Mouse (Mus musculus) lung, embryonic 15.5 days (tissue): ENCODE results near the gene Irs2. TPM values are rescaled to one million over a fixed set of nuclear protein-coding genes. Genes with fewer than 3 reads are reported as not detected.

Source experiments
- ATAC-seq: fragments of 200-750 bp; cut with Nextera tagmentation; 2 replicates; pipeline ENCODE4 v1.8.0; 2017; ENCODE audit warnings: moderate number of reproducible peaks, borderline replicate concordance; ENCODE audit not compliant: low FRiP score, low TSS enrichment; ENCODE audit errors: extremely low read depth
- H3K27ac ChIP-seq: fragments of 300-500 bp; sonication (generic); 2 replicates; pipeline ENCODE4 v1.5.1; 2015; ENCODE audit warnings: moderate library complexity, mild to moderate bottlenecking, inconsistent platforms
- H3K27me3 ChIP-seq: fragments of 300-500 bp; sonication (generic); 2 replicates; pipeline ENCODE4 v1.6.1; 2015; ENCODE audit warnings: inconsistent platforms
- H3K36me3 ChIP-seq: fragments of 300-500 bp; sonication (generic); 2 replicates; pipeline ENCODE4 v1.6.1; 2015; ENCODE audit warnings: inconsistent platforms
- H3K4me1 ChIP-seq: fragments of 300-500 bp; sonication (generic); 2 replicates; pipeline ENCODE4 v1.6.1; 2015; ENCODE audit warnings: inconsistent platforms
- H3K4me2 ChIP-seq: fragments of 300-500 bp; sonication (generic); 2 replicates; pipeline ENCODE4 v1.6.1; 2015; ENCODE audit warnings: inconsistent platforms, mild to moderate bottlenecking, moderate library complexity
- H3K4me3 ChIP-seq: fragments of 300-500 bp; sonication (generic); 2 replicates; pipeline ENCODE4 v1.5.1; 2015; ENCODE audit warnings: mild to moderate bottlenecking, inconsistent platforms
- H3K9ac ChIP-seq: fragments of 300-500 bp; sonication (generic); 2 replicates; pipeline ENCODE4 v1.6.1; 2015; ENCODE audit warnings: inconsistent platforms
- H3K9me3 ChIP-seq: fragments of 300-500 bp; sonication (generic); 2 replicates; pipeline ENCODE4 v1.6.1; 2016; ENCODE audit warnings: inconsistent platforms
- WGBS: fragments of 180-500 bp; shearing (Covaris S2); methylation state at CpG from one replicate; pipeline ENCODE4 v1.1.7; 2015; 5-methylcytosine and 5-hydroxymethylcytosine counted together
- polyA plus RNA-seq: library from polyadenylated mRNA; unstranded; fragments of >200 nt; fragmentation: Nextera tagmentation; extraction: Ambion mirVana; gene quantifications from 2 replicates; pipeline ENCODE4 v1.2.1, GENCODE M21; 2015

Irs2 gene
- polyA plus RNA-seq, 1 experiment from 2014 or later = 4.1 TPM

DNA sequence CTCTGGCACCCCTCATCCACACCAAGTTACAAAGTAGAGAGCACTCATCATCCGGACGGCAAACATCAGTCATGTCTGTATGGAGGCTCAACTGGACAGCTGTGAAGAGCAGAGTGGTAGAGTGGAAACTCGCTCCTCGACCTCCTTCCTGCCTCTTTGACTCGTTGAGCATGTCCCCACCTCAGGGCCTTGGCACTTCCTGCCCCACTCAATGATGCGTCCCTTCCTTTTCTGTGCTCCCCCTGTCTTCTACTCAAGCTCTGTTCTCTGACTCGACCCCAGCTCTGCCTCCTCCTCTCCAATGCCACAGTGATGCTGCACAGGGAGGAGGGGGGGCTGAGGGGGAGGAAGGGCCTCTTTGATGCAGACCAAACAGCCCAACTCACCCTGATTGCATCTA is 28.3 kb downstream of the Irs2 start:
- Histone ChIP-seq H3K9me3 (no peaks in the 10 kb centered on the region), H3K36me3 (0 out of 2 replicates have a peak, but pooled peaks cover 2% of the 10 kb centered on the region), H3K9ac (no peak overlapping the region), H3K4me3 (no peak overlapping the region), H3K4me2 (no peak overlapping the region), H3K27ac (no peak overlapping the region; the same call in 1 of the 2 replicates), H3K4me1 (peaks cover 47% of the 10 kb centered on the region), H3K27me3 (no peaks in the 10 kb centered on the region; the same call in 1 of the 2 replicates)
- ATAC-seq = no peak
- 31% methylated on average over 7 of the region's 7 CpGs for WGBS

DNA sequence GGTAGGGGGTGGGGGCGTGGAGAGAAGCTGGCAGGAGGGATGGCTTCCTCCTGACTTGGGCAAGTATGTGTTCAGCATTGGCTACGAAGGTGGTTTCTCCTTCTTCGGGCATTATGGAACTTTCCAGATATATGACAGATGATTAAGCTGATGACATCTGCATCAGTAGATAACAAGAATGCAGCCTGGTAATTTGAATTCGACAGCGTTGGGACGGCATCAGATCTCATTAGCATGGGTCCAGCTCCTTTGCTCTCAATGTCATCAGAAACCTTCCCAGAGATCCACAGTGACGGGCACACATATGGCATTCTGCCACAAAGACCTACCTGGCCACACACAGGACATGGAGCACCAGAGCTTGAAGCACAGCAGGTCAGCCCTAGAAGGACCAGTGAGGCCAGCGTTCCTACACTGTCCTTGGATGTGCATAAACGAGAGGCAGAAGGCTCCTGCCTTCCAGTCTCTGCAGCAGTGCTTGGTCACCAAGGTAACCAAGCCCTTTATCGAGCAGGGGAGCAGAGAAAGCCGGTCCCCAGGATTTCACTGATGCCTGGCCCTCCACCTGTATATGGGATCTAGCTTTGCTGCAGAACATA is 29.0 kb downstream of the Irs2 start:
- Histone ChIP-seq H3K4me1 (peaks cover 53% of the 10 kb centered on the region), H3K9me3 (no peaks in the 10 kb centered on the region), H3K36me3 (0 out of 2 replicates have a peak, but pooled peaks cover 2% of the 10 kb centered on the region), H3K27ac (peak overlapping the region; percentile 93; the same call in 1 of the 2 replicates), H3K27me3 (no peaks in the 10 kb centered on the region; the same call in 1 of the 2 replicates), H3K9ac (no peak overlapping the region), H3K4me3 (no peak overlapping the region), H3K4me2 (no peak overlapping the region; the same call in 1 of the 2 replicates)
- no peak for ATAC-seq
- 60% methylated on average over 11 of the region's 11 CpGs for WGBS

DNA sequence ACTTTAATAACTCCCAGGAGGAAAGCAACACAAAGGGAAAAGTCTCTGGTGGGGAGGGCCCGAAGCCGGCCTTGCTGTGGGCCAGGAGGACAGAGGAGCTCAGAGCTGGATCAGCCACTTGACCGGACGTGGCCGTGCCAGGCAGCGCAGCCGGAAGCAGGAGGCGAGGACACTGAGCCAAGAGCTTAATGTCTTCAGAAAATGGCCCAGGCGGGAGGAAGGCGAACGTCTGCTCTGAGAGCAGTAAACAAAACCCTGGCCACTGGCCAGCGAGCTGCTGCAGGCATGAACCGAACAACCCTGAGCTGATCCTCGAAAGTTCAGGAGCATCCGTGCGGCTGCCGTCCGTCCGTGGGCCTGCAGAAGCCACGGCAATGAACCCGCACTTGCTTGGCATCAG is 29.9 kb downstream of the Irs2 start:
- 0 out of 2 replicates have a peak overlapping the region, but pooled peaks have one; percentile 11 for H3K9ac ChIP-seq
- H3K27ac ChIP-seq = peak overlapping the region; percentile 93
- no peak overlapping the region for H3K4me3 ChIP-seq
- H3K9me3 ChIP-seq = no peaks in the 10 kb centered on the region
- no peaks in the 10 kb centered on the region; the same call in 1 of the 2 replicates for H3K27me3 ChIP-seq
- 5% methylated on average over 21 of the region's 21 CpGs for WGBS
- peak; percentile 74 for ATAC-seq
- peak overlapping the region; percentile 21 for H3K4me2 ChIP-seq
- H3K4me1 ChIP-seq = peaks cover 61% of the 10 kb centered on the region
- H3K36me3 ChIP-seq = no peaks in the 10 kb centered on the region

DNA sequence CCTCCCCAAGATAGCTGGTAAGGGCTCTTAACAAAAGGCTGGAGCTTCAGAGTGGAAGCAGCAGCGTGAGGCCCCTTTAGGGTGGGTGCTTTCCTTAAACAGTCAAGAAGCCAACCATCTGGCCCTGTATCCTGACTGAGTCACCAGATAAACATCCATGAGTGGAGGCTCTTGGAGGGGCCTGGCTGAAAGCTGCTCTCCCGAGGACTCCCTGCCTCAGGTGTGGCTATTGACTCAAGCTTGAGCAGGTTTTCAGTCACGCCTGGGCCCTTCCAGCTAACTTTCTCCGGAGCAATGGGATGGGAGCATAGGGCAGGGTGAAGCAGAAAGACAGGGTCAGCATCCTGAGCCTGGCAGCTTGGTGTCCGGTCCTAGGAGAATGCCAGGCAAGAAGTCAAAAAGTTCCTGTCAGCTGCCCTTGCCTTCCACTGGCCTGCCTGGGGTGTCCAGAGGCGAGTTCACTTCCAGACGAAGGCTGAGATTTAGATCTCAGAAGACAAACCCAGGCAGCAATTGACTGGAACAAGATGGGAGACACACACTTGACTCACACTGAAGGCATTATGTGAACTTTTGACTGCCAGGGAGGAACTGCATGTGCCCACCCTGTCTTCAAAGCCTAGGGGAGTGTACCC is 30.4 kb downstream of the Irs2 start:
- H3K27ac ChIP-seq = peak overlapping the region; percentile 93
- H3K36me3 ChIP-seq = no peaks in the 10 kb centered on the region
- no peaks in the 10 kb centered on the region; the same call in 1 of the 2 replicates for H3K27me3 ChIP-seq
- H3K4me1 ChIP-seq = peaks cover 65% of the 10 kb centered on the region
- peak overlapping the region; percentile 21 for H3K4me2 ChIP-seq
- no peak overlapping the region for H3K9ac ChIP-seq
- 22% methylated on average over 7 of the region's 7 CpGs for WGBS
- peak; percentile 75 for ATAC-seq
- no peak overlapping the region for H3K4me3 ChIP-seq
- no peaks in the 10 kb centered on the region for H3K9me3 ChIP-seq

DNA sequence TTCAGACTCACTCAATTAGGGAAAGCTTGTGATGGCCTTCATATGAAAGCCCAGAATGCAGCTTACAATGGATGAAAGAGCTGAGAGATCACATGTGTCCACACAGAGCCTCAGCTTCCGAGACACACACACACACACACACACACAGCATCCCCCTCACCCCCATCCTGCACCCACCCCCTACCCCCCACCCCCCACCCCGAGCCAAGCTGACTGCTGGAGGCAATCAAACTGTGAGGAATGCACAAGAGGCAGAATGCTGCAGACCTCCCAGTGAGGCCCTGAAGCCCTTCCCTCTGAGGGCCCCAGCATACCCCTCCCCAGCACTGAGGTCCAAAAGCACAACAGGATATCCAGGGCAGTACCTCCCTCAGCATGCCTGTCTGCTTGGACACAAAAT is 33.6 kb downstream of the Irs2 start:
- H3K4me2 ChIP-seq = no peak overlapping the region
- ATAC-seq = 0 out of 2 replicates have a peak, but pooled peaks have one; percentile 15
- no peaks in the 10 kb centered on the region for H3K9me3 ChIP-seq
- no peak overlapping the region for H3K9ac ChIP-seq
- 13% methylated on average over 2 of the region's 2 CpGs for WGBS
- no peak overlapping the region for H3K4me3 ChIP-seq
- no peaks in the 10 kb centered on the region for H3K36me3 ChIP-seq
- H3K27ac ChIP-seq = peak overlapping the region; percentile 40
- peaks cover 73% of the 10 kb centered on the region for H3K4me1 ChIP-seq
- H3K27me3 ChIP-seq = no peaks in the 10 kb centered on the region; the same call in 1 of the 2 replicates

DNA sequence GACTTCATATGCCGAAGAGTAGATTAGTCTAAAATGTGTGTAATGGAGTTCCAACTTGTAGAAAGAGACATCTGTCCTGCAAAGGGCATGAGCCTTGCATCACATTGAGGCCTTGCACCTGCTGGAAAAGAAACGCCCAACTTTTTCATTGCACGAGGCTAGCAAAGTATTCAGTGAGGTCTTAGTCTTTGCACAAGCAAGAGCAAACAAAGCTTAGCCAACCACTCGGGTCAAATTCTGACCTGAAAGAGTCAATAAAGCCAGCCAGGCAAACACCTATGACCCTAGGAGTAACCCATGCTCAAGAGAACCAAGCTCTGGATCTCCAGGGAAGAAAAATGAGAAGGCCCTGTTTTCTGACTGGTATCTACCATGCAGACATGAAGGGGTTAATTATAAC is 34.1 kb downstream of the Irs2 start:
- Histone ChIP-seq H3K4me3 (no peak overlapping the region), H3K36me3 (no peaks in the 10 kb centered on the region), H3K4me2 (no peak overlapping the region), H3K4me1 (peaks cover 68% of the 10 kb centered on the region), H3K27ac (no peak overlapping the region), H3K27me3 (no peaks in the 10 kb centered on the region; the same call in 1 of the 2 replicates), H3K9ac (no peak overlapping the region), H3K9me3 (no peaks in the 10 kb centered on the region)
- 61% methylated on average over 4 of the region's 4 CpGs for WGBS
- ATAC-seq = no peak

DNA sequence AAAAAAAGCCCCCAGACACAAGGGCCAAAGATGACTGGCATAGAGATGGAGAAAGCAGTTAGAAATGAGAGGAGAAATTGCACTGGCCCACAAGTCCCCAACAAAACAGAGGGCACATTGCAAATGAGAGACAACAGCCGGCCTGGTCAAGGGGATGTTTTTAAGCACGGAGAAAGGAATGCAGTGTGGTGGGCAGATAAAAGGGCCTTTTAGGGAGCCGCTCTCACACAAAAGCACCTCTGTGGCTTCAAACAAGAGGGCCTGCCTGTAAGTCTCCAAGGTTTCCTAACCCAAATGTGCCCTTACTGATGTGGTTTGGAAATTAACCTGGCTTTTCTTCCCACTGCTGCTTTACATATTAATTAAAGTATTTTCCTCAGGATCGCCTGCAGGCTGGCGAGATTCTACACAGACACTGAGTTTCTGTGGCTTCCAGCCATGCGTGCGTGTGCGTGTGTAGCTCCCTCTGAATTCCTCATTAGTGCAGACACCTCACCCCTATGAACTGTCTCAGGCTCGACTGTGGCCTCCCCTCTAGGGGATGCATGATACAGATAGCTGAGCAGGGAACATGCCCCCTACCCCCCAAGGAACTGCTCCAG is 35.3 kb downstream of the Irs2 start:
- H3K4me2 ChIP-seq = no peak overlapping the region
- WGBS = 34% methylated on average over 9 of the region's 9 CpGs
- no peaks in the 10 kb centered on the region for H3K9me3 ChIP-seq
- H3K27me3 ChIP-seq = no peaks in the 10 kb centered on the region; the same call in 1 of the 2 replicates
- peak overlapping the region; percentile 20 for H3K27ac ChIP-seq
- peaks cover 63% of the 10 kb centered on the region for H3K4me1 ChIP-seq
- ATAC-seq = no peak
- H3K9ac ChIP-seq = no peak overlapping the region
- no peaks in the 10 kb centered on the region for H3K36me3 ChIP-seq
- no peak overlapping the region for H3K4me3 ChIP-seq

DNA sequence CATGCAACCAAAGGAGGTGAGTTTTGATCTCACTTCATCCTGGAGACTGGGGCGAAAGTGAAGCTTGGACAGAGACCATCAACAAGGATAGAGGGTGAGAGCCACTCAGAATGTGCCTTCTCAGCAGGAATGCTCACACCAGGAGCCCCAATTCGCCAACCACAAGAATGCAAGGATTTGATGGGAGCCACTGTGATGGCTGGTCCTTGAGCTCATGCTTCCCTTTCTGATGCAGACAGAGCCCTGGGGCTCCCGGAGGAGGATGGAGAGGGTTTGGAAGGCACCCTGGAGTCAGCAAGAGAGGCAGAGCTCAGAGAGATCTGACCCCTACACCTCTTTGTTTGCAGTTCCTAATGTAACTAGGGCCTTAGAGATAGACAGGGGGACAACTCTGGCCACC is 36.3 kb downstream of the Irs2 start:
- no peak for ATAC-seq
- no peak overlapping the region for H3K4me2 ChIP-seq
- peaks cover 56% of the 10 kb centered on the region for H3K4me1 ChIP-seq
- no peaks in the 10 kb centered on the region for H3K9me3 ChIP-seq
- no peak overlapping the region for H3K4me3 ChIP-seq
- peak overlapping the region; percentile 20 for H3K27ac ChIP-seq
- H3K27me3 ChIP-seq = no peaks in the 10 kb centered on the region; the same call in 1 of the 2 replicates
- H3K9ac ChIP-seq = no peak overlapping the region
- no peaks in the 10 kb centered on the region for H3K36me3 ChIP-seq
- WGBS = 61% methylated on average over 3 of the region's 3 CpGs

DNA sequence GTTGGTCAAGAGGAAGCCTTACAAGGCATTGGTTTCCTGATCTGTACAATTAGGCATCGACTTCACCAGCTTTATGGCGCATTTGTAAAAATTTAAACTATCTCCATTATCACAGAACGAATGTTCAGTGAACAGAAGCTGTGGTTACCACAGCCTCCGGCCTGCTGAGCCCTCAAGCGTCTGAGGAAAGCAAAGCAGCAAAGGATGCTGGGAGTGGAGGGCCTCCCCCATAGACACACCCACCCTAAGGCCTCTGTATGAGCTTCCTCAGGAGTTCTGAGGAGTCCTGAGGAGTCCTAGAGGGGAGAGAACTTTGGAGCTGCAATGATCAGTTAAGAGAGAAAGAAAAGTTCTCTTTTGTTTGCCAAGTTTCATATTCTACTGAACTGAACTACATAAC is 36.7 kb downstream of the Irs2 start:
- no peak overlapping the region for H3K4me3 ChIP-seq
- 83% methylated on average over 5 of the region's 5 CpGs for WGBS
- H3K27me3 ChIP-seq = no peaks in the 10 kb centered on the region; the same call in 1 of the 2 replicates
- H3K27ac ChIP-seq = no peak overlapping the region
- no peaks in the 10 kb centered on the region for H3K9me3 ChIP-seq
- no peak overlapping the region for H3K9ac ChIP-seq
- no peak overlapping the region for H3K4me2 ChIP-seq
- peaks cover 55% of the 10 kb centered on the region for H3K4me1 ChIP-seq
- ATAC-seq = no peak
- H3K36me3 ChIP-seq = no peaks in the 10 kb centered on the region

DNA sequence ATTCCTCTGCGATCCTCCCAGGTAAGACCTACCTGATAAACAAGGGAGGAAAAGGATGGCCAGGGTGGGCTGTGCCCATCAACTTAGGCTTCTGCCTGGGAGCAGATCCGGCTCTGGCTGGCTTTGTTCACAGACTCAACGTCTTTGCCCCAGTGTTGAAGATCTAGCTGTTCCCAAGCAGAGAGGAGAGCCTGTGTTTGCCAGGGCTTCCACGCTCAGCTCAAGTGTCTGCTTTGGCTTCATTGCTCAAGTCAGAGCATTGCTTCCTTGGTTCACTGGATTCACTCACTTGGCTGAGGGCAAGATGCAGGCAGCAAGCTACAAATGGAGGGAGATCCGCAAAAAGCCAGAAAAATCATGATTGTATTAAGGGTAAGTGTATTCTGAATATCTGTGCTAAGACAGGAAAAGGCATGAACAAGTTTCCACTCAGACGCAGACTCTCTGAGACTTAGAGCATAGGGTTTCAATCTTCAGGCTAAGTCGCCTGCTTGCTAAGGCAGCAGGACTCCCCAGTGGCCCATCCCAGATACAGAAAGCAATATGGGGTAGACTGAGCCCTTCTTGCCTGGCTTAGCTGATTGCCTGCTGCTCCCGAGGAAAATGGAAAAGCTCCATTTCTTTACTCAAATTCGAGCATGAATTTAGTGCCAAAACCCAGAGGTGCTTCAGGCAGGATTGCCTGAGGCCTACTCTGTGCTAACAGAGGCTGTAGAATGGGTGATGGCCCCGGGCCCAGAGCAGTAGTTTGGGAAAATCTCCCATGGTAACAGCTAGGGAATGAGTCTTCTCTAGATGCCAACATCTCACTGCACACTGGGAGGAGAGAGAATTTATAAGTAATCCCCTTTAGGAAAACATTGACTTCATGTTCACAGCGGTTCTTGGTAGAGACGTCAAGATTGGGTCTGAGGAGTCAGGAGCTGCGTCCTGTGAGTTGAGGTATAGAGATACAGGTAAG is 37.5 kb downstream of the Irs2 start:
- Histone ChIP-seq H3K9ac (no peak overlapping the region), H3K4me2 (no peak overlapping the region), H3K27me3 (no peaks in the 10 kb centered on the region), H3K9me3 (no peaks in the 10 kb centered on the region), H3K4me1 (peaks cover 54% of the 10 kb centered on the region), H3K27ac (peak overlapping the region; percentile 7; the same call in 1 of the 2 replicates), H3K36me3 (no peaks in the 10 kb centered on the region), H3K4me3 (no peak overlapping the region)
- WGBS = 73% methylated on average over 13 of the region's 13 CpGs
- ATAC-seq = no peak

DNA sequence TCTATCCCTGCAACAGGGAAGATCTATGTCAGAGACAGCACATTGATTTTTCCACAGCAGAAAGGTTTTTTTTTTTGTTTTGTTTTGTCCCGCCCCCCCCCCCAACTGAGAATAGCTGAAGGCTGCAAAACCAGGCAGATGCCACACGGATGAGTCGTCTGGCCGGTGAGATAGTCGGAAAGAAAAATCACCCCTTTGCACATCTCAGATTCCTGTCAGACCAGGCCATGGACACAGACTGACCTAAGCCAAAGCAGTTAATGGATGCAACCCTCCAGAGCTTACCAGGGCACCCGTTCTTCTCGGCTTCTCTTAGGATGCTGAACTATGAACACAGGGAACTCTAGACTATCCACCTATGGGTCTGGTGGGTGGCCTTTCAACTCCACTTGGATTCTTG is 39.6 kb downstream of the Irs2 start:
- Histone ChIP-seq H3K4me3 (no peak overlapping the region), H3K27ac (no peak overlapping the region), H3K36me3 (no peaks in the 10 kb centered on the region), H3K27me3 (no peaks in the 10 kb centered on the region), H3K9ac (no peak overlapping the region), H3K4me2 (no peak overlapping the region), H3K9me3 (no peaks in the 10 kb centered on the region), H3K4me1 (peaks cover 53% of the 10 kb centered on the region)
- WGBS = 32% methylated on average over 7 of the region's 7 CpGs
- no peak for ATAC-seq
